Mouse (Mus musculus) hematopoietic stem cell, adult 5-6 weeks (primary cell): Measurements from ENCODE around the gene Med9. TPM values are rescaled to one million over a fixed set of nuclear protein-coding genes. Genes with fewer than 3 reads are reported as not detected.
"Not testable (repeated sequence)": the region's sequence is repeated elsewhere in the genome, so short reads cannot be mapped to it uniquely, and the experiment has no call there.

Source experiments
- ATAC-seq, 2 experiments: fragments of 125-278 bp in 1 of 2; replicated peaks in 1 of 2; 2 replicates each; pipeline ENCODE4 v1.8.0; 2016 to 2017; ENCODE audit warnings: inconsistent platforms in 2 of 2, mild to moderate bottlenecking in 2 of 2, moderate number of reproducible peaks in 2 of 2, low read depth in 1 of 2, moderate TSS enrichment in 1 of 2; ENCODE audit not compliant: low FRiP score in 2 of 2, poor library complexity in 2 of 2, severe bottlenecking in 2 of 2, insufficient read depth in 1 of 2, low TSS enrichment in 1 of 2
- total RNA-seq: library from RNA; stranded (forward); fragments of 172-1452, 232-1000 nt; gene quantifications from 2 replicates; pipeline ENCODE4 v1.2.3, GENCODE M21; 2017

Gene Med9
- total RNA-seq, 1 experiment from 2014 or later, result 20.4 TPM

GRCm38 (mm10) chr11:59937615-59938014, 10.4 kb upstream of the Med9 start:
- ATAC-seq, result no peak

GRCm38 (mm10) chr11:59939821-59940220, 8.2 kb upstream of the Med9 start:
- no peak for ATAC-seq

- ATAC-seq, result no peak
These were observed 7.4 kb upstream of the Med9 start for GRCm38 (mm10) chr11:59940645-59941044.

- peak; percentile 42 to 45; a peak in 3 of 4 replicates for ATAC-seq
These were observed 6.6 kb upstream of the Med9 start for GRCm38 (mm10) chr11:59941391-59941790.

- ATAC-seq, result not testable (repeated sequence)
These were observed 3.2 kb upstream of the Med9 start for GRCm38 (mm10) chr11:59944855-59945254.

GRCm38 (mm10) chr11:59948401-59948767, 378 bp downstream of the Med9 start:
- no peak for ATAC-seq

- ATAC-seq, result no peak
These were observed 4.9 kb downstream of the Med9 start for GRCm38 (mm10) chr11:59952892-59953291.

GRCm38 (mm10) chr11:59956749-59957148, 8.7 kb downstream of the Med9 start:
- no peak for ATAC-seq

- ATAC-seq, result no peak
These were observed 11.4 kb downstream of the Med9 start for GRCm38 (mm10) chr11:59959453-59959852.

GRCm38 (mm10) chr11:59960476-59961337, 12.7 kb downstream of the Med9 start:
- no peak for ATAC-seq

GRCm38 (mm10) chr11:59961338-59961875, 13.4 kb downstream of the Med9 start:
- no peak for ATAC-seq

- no peak for ATAC-seq
These were observed 14.6 kb downstream of the Med9 start for GRCm38 (mm10) chr11:59962590-59962989.

GRCm38 (mm10) chr11:59963364-59964162, 15.6 kb downstream of the Med9 start:
- ATAC-seq, result no peak

- ATAC-seq, result 0 out of 4 replicates have a peak, but pooled peaks have one; percentile 1
These were observed 16.3 kb downstream of the Med9 start for GRCm38 (mm10) chr11:59964163-59964758.

GRCm38 (mm10) chr11:59964818-59965217, 16.8 kb downstream of the Med9 start, which contains the start of gene Rasd1:
Gene Rasd1 (minus strand): TSS chr11:59964944.
- peak; percentile 75 to 79 for ATAC-seq

GRCm38 (mm10) chr11:59965227-59966101, 17.5 kb downstream of the Med9 start:
- peak; percentile 70 to 76 for ATAC-seq

- no peak for ATAC-seq
These were observed 18.1 kb downstream of the Med9 start for GRCm38 (mm10) chr11:59966102-59966483.
